Mouse (Mus musculus) CH12.LX (cell line): ENCODE results near the gene Ppm1m. TPM values are rescaled to one million over a fixed set of nuclear protein-coding genes. Genes with fewer than 3 reads are reported as not detected.

Experiments
- DNase-seq: peaks from one replicate; pipeline ENCODE4 v3.0.0-alpha.2; 2013; ENCODE audit errors: extremely low read depth
- H3K27ac ChIP-seq: 2 replicates; pipeline ENCODE4 v1.5.1; 2012; ENCODE audit warnings: low read depth, mild to moderate bottlenecking, control low read depth, moderate library complexity; ENCODE audit not compliant: insufficient read depth
- H3K27me3 ChIP-seq: replicated peaks from 2 replicates; pipeline ENCODE3; 2012; ENCODE audit warnings: inconsistent platforms
- H3K36me3 ChIP-seq, 2 experiments: replicated peaks in 1 of 2; 2 replicates each; pipeline versions ENCODE3 to v1.6.1; 2012; ENCODE audit warnings: inconsistent platforms in 1 of 2, low read length in 1 of 2, mild to moderate bottlenecking in 1 of 2, mixed read lengths in 1 of 2, moderate library complexity in 1 of 2; ENCODE audit not compliant: control insufficient read depth in 1 of 2, insufficient read depth in 1 of 2
- H3K4me1 ChIP-seq, 2 experiments: 2 replicates each; pipeline ENCODE4 v1.6.1; 2012; ENCODE audit warnings: inconsistent platforms in 1 of 2, moderate library complexity in 1 of 2; ENCODE audit not compliant: insufficient read depth in 2 of 2, control insufficient read depth in 1 of 2
- H3K4me2 ChIP-seq: 2 replicates; pipeline ENCODE4 v1.6.1; 2012; ENCODE audit warnings: low read depth, mild to moderate bottlenecking, control low read depth; ENCODE audit not compliant: poor library complexity, insufficient read depth, severe bottlenecking
- H3K4me3 ChIP-seq, 3 experiments: fragments of 150-350 bp in 1 of 3; sonication (generic) in 1 of 3; replicated peaks in 1 of 3; 2 replicates each; pipeline versions ENCODE3 to v1.5.1; 2011 to 2012; ENCODE audit warnings: low read depth in 2 of 3, low read length in 2 of 3, mild to moderate bottlenecking in 2 of 3, moderate library complexity in 2 of 3, control low read depth in 1 of 3, improper control_type of control experiment in 1 of 3, inconsistent platforms in 1 of 3, mixed read lengths in 1 of 3; ENCODE audit not compliant: poor library complexity in 1 of 3
- H3K79me2 ChIP-seq: replicated peaks from 2 replicates; pipeline ENCODE4 v1.6.1; 2012; ENCODE audit warnings: mild to moderate bottlenecking, moderate library complexity; ENCODE audit not compliant: control insufficient read depth, poor library complexity, insufficient read depth, severe bottlenecking; ENCODE audit errors: extremely low read depth
- H3K9ac ChIP-seq: 2 replicates; pipeline ENCODE4 v1.6.1; 2012; ENCODE audit warnings: low read depth, mild to moderate bottlenecking, control low read depth, moderate library complexity; ENCODE audit not compliant: insufficient read depth
- H3K9me3 ChIP-seq: replicated peaks from 2 replicates; pipeline ENCODE3; 2012; ENCODE audit warnings: low read length, inconsistent platforms, mixed read lengths
- CHD1 ChIP-seq: IDR thresholded peaks from 2 replicates; pipeline ENCODE4 v1.6.1; 2012; ENCODE audit warnings: low read depth, low read length, improper control_type of control experiment, inconsistent platforms
- ELF1 ChIP-seq: IDR thresholded peaks from 2 replicates; pipeline ENCODE4 v1.6.1; 2014; ENCODE audit warnings: low read depth, mild to moderate bottlenecking, inconsistent platforms, low read length, improper control_type of control experiment
- EP300 ChIP-seq: IDR thresholded peaks from 2 replicates; pipeline ENCODE4 v1.6.1; 2011; ENCODE audit warnings: low read length, improper control_type of control experiment
- JUND ChIP-seq: conservative IDR thresholded peaks from 2 replicates; pipeline ENCODE4 v1.6.1; 2011; ENCODE audit warnings: low read depth, low read length, improper control_type of control experiment
- MAFK ChIP-seq: IDR thresholded peaks from 2 replicates; pipeline ENCODE4 v1.6.1; 2011; ENCODE audit warnings: low read length, improper control_type of control experiment; ENCODE audit not compliant: insufficient replicate concordance
- MAX ChIP-seq: IDR thresholded peaks from 2 replicates; pipeline ENCODE4 v1.6.1; 2011; ENCODE audit warnings: low read length, improper control_type of control experiment
- MXI1 ChIP-seq: IDR thresholded peaks from 2 replicates; pipeline ENCODE4 v1.6.1; 2011; ENCODE audit warnings: mild to moderate bottlenecking, low read depth, low read length, improper control_type of control experiment
- MYC ChIP-seq: IDR thresholded peaks from 2 replicates; pipeline ENCODE4 v1.6.1; 2011; ENCODE audit warnings: low read depth, mild to moderate bottlenecking, improper control_type of control experiment, low read length
- PAX5 ChIP-seq: IDR thresholded peaks from 2 replicates; pipeline ENCODE4 v1.6.1; 2012; ENCODE audit warnings: low read length, inconsistent platforms, mixed read lengths
- POLR2AphosphoS2 ChIP-seq: IDR thresholded peaks from 2 replicates; pipeline ENCODE4 v1.6.1; 2011; ENCODE audit warnings: low read depth, low read length, improper control_type of control experiment
- RCOR1 ChIP-seq: conservative IDR thresholded peaks from 2 replicates; pipeline ENCODE4 v1.6.1; 2012; ENCODE audit warnings: low read depth, mild to moderate bottlenecking, inconsistent platforms, low read length, improper control_type of control experiment
- SIN3A ChIP-seq: IDR thresholded peaks from 2 replicates; pipeline ENCODE4 v1.6.1; 2012; ENCODE audit warnings: low read length, improper control_type of control experiment, inconsistent platforms
- TCF12 ChIP-seq: IDR thresholded peaks from 2 replicates; pipeline ENCODE4 v1.6.1; 2014; ENCODE audit warnings: low read depth, mild to moderate bottlenecking, inconsistent platforms, low read length, improper control_type of control experiment
- UBTF ChIP-seq: IDR thresholded peaks from 2 replicates; pipeline ENCODE4 v1.6.1; 2012; ENCODE audit warnings: low read depth, mild to moderate bottlenecking, inconsistent platforms, low read length, improper control_type of control experiment, moderate library complexity
- ZC3H11A ChIP-seq: IDR thresholded peaks from 2 replicates; pipeline ENCODE4 v1.6.1; 2012; ENCODE audit warnings: low read depth, mild to moderate bottlenecking, inconsistent platforms, low read length, improper control_type of control experiment
- ZKSCAN1 ChIP-seq: IDR thresholded peaks from 2 replicates; pipeline ENCODE4 v1.6.1; 2012; ENCODE audit warnings: low read depth, inconsistent platforms, low read length, improper control_type of control experiment, borderline replicate concordance
- ZMIZ1 ChIP-seq: IDR thresholded peaks from 2 replicates; pipeline ENCODE4 v1.6.1; 2012; ENCODE audit warnings: low read depth, mild to moderate bottlenecking, inconsistent platforms, low read length, improper control_type of control experiment
- dilution Hi-C: fragments of 300-500 bp; cut with MboI; formaldehyde crosslinking; loops from 2 replicates; pipeline ENCODE4 v1.14.3; 2020; ENCODE audit warnings: low sequenced_read_pairs; ENCODE audit not compliant: extremely low pct_unique_long_range_greater_than_20kb, extremely low pct_ligation_motif_present
- in situ Hi-C: fragments of 300-500 bp; cut with MboI; formaldehyde crosslinking; loops from 3 replicates; pipeline ENCODE4 v1.14.3; 2019; ENCODE audit warnings: low sequenced_read_pairs, low pct_ligation_motif_present, low pct_unique_long_range_greater_than_20kb, mixed read lengths
- polyA plus RNA-seq: library from polyadenylated mRNA; unstranded; fragments of >175 nt; gene quantifications from 2 replicates; pipeline ENCODE4 v1.2.1, GENCODE M21; 2012; ENCODE audit warnings: low read depth; ENCODE audit not compliant: insufficient read length
- total RNA-seq, 2 experiments: library from RNA; depleted of rRNA; stranded (reverse); fragments of 300-350 nt in 1 of 2; fragments of >200 nt in 1 of 2; gene quantifications; 2 replicates each; pipeline ENCODE4 v1.2.3; 2012 to 2014

Gene Ppm1m
- total and polyA plus RNA-seq, 3 experiments, result 54.7 to 111 (median 86.0) TPM

DNA sequence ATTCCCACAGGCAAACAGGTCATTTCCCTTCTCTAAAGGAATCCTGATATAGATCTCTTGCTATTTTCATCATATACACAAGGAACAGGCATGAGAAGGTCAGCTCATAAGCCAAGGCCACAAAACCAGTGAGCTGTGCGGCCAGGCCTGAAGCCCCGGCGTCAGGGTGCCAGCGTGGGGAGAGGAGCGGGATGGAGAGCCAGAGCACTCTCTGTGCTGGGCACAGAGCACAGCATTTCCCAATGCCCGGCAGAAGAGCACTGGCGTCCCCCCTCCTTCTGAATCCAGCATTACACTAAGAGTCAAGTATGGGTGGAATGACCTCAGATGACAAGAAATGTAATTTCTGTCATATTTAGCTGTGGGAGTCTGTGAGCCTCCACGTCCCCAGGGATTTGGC is 37.9 kb upstream of the Ppm1m start:
- in situ Hi-C loops (no loop called here), dilution Hi-C loops (no loop called here)
- Histone ChIP-seq H3K4me1 (peaks cover 14 to 20% of the 10 kb centered on the region in 2 experiments), H3K27me3 (no peaks in the 10 kb centered on the region), H3K4me2 (no peak overlapping the region), H3K9ac (no peak overlapping the region), H3K36me3 (peaks cover 76 to 98% of the 10 kb centered on the region in 2 experiments), H3K27ac (no peak overlapping the region), H3K4me3 (no peak overlapping the region), H3K9me3 (no peaks in the 10 kb centered on the region), H3K79me2 (no peaks in the 10 kb centered on the region)
- TF ChIP-seq ELF1 (no peak), EP300 (no peak), ZC3H11A (no peak), PAX5 (no peak), ZMIZ1 (no peak), MAX (no peak), SIN3A (no peak), ZKSCAN1 (no peak), RCOR1 (no peak)
- DNase-seq, result no peak

DNA sequence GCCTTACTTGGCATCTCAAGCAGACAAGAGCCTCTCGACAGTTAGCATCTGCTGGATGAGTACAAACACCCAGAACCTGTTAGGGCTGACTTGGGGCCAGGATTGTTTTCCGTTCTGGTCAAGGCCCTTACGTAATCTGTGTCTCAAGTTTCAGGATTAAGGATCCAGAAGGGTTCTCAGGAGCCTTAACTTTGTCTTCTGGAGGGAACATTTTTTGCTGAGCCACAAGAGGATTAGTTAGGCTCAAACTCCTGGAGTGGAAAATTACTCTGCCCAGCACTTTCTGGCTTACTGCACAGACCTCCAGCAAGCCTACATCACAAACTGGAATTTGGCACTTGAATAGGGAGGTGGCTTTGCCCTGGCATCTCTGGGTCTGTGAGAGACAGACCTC is 37.3 kb upstream of the Ppm1m start:
- Histone ChIP-seq H3K4me1 (peaks cover 14 to 24% of the 10 kb centered on the region in 2 experiments), H3K27me3 (no peaks in the 10 kb centered on the region), H3K9me3 (no peaks in the 10 kb centered on the region), H3K9ac (no peak overlapping the region), H3K27ac (no peak overlapping the region), H3K36me3 (peaks cover 70 to 96% of the 10 kb centered on the region in 2 experiments), H3K79me2 (no peaks in the 10 kb centered on the region), H3K4me2 (no peak overlapping the region), H3K4me3 (no peak overlapping the region)
- in situ Hi-C loops (no loop called here), dilution Hi-C loops (no loop called here)
- no peak for TF ChIP-seq UBTF
- no peak for TF ChIP-seq EP300
- no peak for TF ChIP-seq ZKSCAN1
- TF ChIP-seq RCOR1, result no peak
- TF ChIP-seq JUND, result no peak
- TF ChIP-seq MXI1, result no peak
- no peak for TF ChIP-seq MAFK
- no peak for TF ChIP-seq CHD1
- DNase-seq, result no peak

DNA sequence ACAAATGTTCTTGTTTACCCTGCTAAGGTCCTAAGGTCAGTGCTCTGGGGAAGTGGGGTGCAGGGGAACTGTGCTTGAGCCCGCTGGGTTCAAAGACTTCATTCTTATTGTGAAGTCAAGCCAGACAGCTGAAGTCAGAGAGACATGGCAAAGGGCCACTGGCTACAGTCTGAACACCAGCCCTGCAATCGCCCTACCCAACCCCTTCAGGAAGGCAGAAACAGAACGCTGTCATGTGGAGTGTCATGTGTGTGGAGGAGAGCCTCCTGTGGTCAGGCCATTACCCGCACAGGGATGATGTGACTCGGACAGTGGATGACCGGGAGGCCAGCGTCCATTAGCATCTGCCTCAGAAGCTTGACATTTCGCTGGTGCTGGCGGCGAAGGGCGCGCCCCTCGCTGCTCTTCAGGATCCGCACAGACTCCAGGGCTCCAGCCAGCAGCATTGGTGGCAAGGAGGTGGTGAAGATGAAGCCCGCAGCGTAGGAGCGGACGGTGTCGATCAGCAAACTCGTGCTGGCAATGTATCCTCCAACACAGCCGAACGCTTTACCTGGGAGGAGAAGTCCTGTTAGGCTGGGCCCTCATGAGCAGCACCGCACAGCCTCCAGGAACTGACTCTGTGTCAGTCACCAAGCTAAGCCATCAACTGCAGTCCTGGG is 36.7 kb upstream of the Ppm1m start:
- Histone ChIP-seq H3K79me2 (no peaks in the 10 kb centered on the region), H3K9ac (no peak overlapping the region), H3K9me3 (no peaks in the 10 kb centered on the region), H3K27me3 (no peaks in the 10 kb centered on the region), H3K4me1 (peaks cover 16 to 30% of the 10 kb centered on the region in 2 experiments), H3K4me3 (no peak overlapping the region), H3K27ac (no peak overlapping the region), H3K4me2 (no peak overlapping the region), H3K36me3 (peaks cover 64 to 90% of the 10 kb centered on the region in 2 experiments)
- in situ Hi-C loops (no loop called here), dilution Hi-C loops (no loop called here)
- no peak for DNase-seq
- TF ChIP-seq MYC, result no peak
- no peak for TF ChIP-seq MXI1
- TF ChIP-seq ZKSCAN1, result no peak
- TF ChIP-seq TCF12, result no peak
- no peak for TF ChIP-seq ZMIZ1
- TF ChIP-seq POLR2AphosphoS2, result no peak
- TF ChIP-seq MAX, result no peak
- TF ChIP-seq RCOR1, result no peak
- TF ChIP-seq, all 38 proteins: peak for 0
